Mouse (Mus musculus) forebrain, embryonic 13.5 days (tissue): ENCODE measurements around the gene Syce2. TPM values are rescaled to one million over a fixed set of nuclear protein-coding genes. Genes with fewer than 3 reads are reported as not detected.

Experiments used
- ATAC-seq: fragments of 200-750 bp; cut with Nextera tagmentation; 2 replicates; pipeline ENCODE4 v1.8.0; 2017
- H3K27ac ChIP-seq: fragments of 300-500 bp; sonication (generic); 2 replicates; pipeline ENCODE4 v1.5.1; 2015; ENCODE audit warnings: inconsistent platforms, mild to moderate bottlenecking, moderate library complexity
- H3K27me3 ChIP-seq: fragments of 300-500 bp; sonication (generic); 2 replicates; pipeline ENCODE4 v1.6.1; 2015; ENCODE audit warnings: mild to moderate bottlenecking, inconsistent platforms
- H3K36me3 ChIP-seq: fragments of 300-500 bp; sonication (generic); 2 replicates; pipeline ENCODE4 v1.6.1; 2015; ENCODE audit warnings: mild to moderate bottlenecking, inconsistent platforms; ENCODE audit not compliant: poor library complexity, severe bottlenecking
- H3K4me1 ChIP-seq: fragments of 300-500 bp; sonication (generic); 2 replicates; pipeline ENCODE4 v1.6.1; 2015; ENCODE audit warnings: inconsistent platforms
- H3K4me2 ChIP-seq: fragments of 300-500 bp; sonication (generic); 2 replicates; pipeline ENCODE4 v1.6.1; 2015; ENCODE audit warnings: inconsistent platforms, mild to moderate bottlenecking, moderate library complexity
- H3K4me3 ChIP-seq: fragments of 300-500 bp; sonication (generic); 2 replicates; pipeline ENCODE4 v1.5.1; 2015; ENCODE audit warnings: mild to moderate bottlenecking, inconsistent platforms
- H3K9ac ChIP-seq: fragments of 300-500 bp; sonication (generic); 2 replicates; pipeline ENCODE4 v1.6.1; 2015; ENCODE audit warnings: mild to moderate bottlenecking, inconsistent platforms
- H3K9me3 ChIP-seq: fragments of 300-500 bp; sonication (generic); replicated peaks from 2 replicates; pipeline ENCODE4 v1.6.1; 2016; ENCODE audit warnings: inconsistent platforms
- WGBS: fragments of 180-500 bp; shearing (Covaris S2); methylation state at CpG from one replicate; pipeline ENCODE4 v1.1.7; 2015; 5-methylcytosine and 5-hydroxymethylcytosine counted together
- polyA plus RNA-seq: library from polyadenylated mRNA; unstranded; fragments of >200 nt; fragmentation: Nextera tagmentation; extraction: Ambion mirVana; gene quantifications from 2 replicates; pipeline ENCODE4 v1.2.1, GENCODE M21; 2015

The Syce2 gene
- polyA plus RNA-seq, 1 experiment from 2014 or later = 85.1 TPM

GRCm38 (mm10) chr8:84917781-84918180 lies 45.9 kb downstream of the Syce2 start:
- H3K9me3 ChIP-seq = no peaks in the 10 kb centered on the region
- no peak overlapping the region for H3K4me3 ChIP-seq
- peaks cover 34% of the 10 kb centered on the region for H3K27me3 ChIP-seq
- no peak overlapping the region for H3K9ac ChIP-seq
- peaks cover 7% of the 10 kb centered on the region for H3K4me1 ChIP-seq
- no peak overlapping the region for H3K27ac ChIP-seq
- WGBS = 33% methylated on average over 20 of the region's 20 CpGs
- H3K36me3 ChIP-seq = peaks cover 93% of the 10 kb centered on the region
- H3K4me2 ChIP-seq = no peak overlapping the region
- no peak for ATAC-seq

- H3K4me3 ChIP-seq = no peak overlapping the region
- H3K4me2 ChIP-seq = no peak overlapping the region
- no peak overlapping the region for H3K27ac ChIP-seq
- no peak for ATAC-seq
- WGBS = 90% methylated on average over 15 of the region's 15 CpGs
- H3K9ac ChIP-seq = no peak overlapping the region
- H3K36me3 ChIP-seq = peaks cover 92% of the 10 kb centered on the region
- H3K27me3 ChIP-seq = peaks cover 27% of the 10 kb centered on the region
- no peaks in the 10 kb centered on the region for H3K4me1 ChIP-seq
- no peaks in the 10 kb centered on the region for H3K9me3 ChIP-seq
Measured at GRCm38 (mm10) chr8:84918646-84919045, 46.7 kb downstream of the Syce2 start.

DNA sequence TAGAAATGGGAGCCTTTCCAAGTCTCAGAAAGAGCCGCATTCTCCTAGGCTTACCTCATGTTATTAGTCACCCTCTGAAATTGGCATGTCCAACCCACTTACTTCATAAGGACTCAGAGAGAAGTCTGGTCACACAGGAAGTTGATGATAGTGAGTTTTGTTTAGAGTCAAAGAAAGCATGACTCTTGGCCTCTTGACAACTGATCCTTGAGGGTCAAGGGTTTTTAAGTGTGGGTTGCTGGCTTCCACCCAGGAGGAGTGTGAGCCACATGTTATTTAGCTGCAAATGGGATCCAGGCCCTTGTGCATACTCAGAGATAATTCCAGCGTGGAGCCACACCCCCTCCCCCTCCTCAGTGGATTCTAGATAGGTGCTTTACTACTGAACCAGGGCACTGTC lies 49.7 kb downstream of the Syce2 start:
- H3K36me3 ChIP-seq = peaks cover 88% of the 10 kb centered on the region
- no peak overlapping the region for H3K4me3 ChIP-seq
- H3K4me1 ChIP-seq = no peaks in the 10 kb centered on the region
- no peak overlapping the region for H3K9ac ChIP-seq
- no peak overlapping the region for H3K27ac ChIP-seq
- no peaks in the 10 kb centered on the region for H3K9me3 ChIP-seq
- 0 out of 2 replicates have a peak, but pooled peaks cover 4% of the 10 kb centered on the region for H3K27me3 ChIP-seq
- no peak overlapping the region for H3K4me2 ChIP-seq
- 94% methylated on average over 2 of the region's 2 CpGs for WGBS
- no peak for ATAC-seq

DNA sequence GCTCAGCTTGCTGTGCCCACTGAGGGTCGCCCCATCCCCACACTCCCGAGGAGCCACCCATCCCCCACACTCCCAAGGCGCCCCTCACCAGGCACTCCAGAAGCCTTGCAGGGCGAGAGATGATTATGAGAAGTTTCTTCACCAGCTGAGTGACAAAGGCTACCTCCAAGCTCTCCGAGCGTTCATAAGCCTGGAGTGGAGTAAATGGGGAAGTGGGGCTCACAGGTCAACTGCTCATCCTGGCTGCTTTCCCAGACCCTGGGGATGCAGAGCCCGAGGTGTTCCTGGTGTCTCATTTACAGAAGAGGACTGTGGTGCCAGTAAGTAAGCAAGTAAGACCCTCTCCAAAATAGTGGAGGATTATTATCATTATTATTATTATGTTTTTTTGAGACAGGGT lies 53.6 kb downstream of the Syce2 start:
- Histone ChIP-seq H3K9ac (no peak overlapping the region), H3K27ac (no peak overlapping the region), H3K27me3 (peaks cover 18% of the 10 kb centered on the region), H3K36me3 (peaks cover 72% of the 10 kb centered on the region), H3K9me3 (no peaks in the 10 kb centered on the region), H3K4me1 (peaks cover 15% of the 10 kb centered on the region), H3K4me3 (no peak overlapping the region), H3K4me2 (no peak overlapping the region)
- no peak for ATAC-seq
- WGBS = 80% methylated on average over 7 of the region's 7 CpGs

DNA sequence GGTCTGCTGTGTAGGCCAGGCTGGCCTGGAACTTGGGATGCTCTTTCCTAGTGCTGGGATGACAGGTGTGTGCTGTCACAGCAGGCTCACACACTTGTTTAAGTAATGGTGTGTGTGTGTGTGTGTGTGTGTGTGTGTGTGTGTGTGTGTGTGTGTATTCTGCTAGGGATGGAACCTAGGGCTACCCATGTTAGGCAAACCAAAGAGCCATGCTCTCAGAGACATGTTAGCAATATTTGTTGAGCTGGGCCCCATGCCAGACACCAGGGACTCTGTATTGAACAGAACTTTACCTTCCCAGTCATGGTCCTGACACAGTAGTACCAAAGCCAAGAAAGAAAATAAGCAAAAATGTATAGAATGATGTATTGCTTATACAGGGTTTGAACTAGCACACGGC lies 55.6 kb downstream of the Syce2 start:
- H3K9me3 ChIP-seq = no peaks in the 10 kb centered on the region
- no peak overlapping the region for H3K27ac ChIP-seq
- H3K36me3 ChIP-seq = peaks cover 59% of the 10 kb centered on the region
- ATAC-seq = no peak
- no peak overlapping the region for H3K4me3 ChIP-seq
- peaks cover 15% of the 10 kb centered on the region for H3K4me1 ChIP-seq
- no peak overlapping the region for H3K4me2 ChIP-seq
- WGBS = 78% methylated on average over 1 of the region's 1 CpGs
- H3K27me3 ChIP-seq = peaks cover 21% of the 10 kb centered on the region
- no peak overlapping the region for H3K9ac ChIP-seq

DNA sequence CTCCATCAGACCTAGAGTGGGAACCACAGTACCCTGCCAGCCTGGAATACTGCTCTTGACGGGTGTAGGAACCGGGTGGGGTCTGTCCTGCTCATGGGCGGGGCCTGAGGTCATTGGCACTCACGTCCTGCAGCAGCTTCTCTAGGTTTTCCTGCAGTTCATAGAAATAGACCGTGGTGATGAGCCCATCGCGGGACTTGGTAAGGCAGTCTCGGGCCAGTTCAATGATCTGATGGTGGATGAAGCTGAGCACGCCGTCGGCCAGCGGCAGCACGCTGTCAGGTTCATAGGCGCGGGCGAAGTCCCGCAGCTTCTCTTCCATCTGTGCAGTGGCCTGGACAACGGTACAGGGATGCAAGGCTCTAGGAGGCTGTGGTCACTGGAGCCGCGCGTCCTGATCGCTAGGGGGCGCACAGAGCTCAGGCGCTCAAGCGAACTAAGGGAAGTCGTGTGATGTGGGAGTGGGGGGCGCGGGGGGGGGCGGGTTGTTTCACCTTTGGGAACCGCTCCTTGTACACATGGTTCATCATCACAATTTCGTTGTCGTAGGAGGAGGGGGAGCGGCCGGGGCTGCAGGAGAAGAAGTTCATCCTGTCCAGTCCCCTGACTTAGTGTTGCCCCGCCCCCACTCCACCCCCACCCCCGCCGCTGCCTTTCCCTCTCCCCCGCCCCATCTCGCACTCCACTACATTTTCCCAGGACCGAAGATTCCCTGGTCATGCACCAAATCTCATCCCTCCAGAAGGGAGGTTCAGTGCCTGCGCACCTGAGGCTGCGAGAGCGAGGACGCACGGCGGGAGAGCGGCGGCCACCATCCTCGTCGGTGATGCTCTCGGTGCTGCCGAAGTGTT lies 56.8 kb downstream of the Syce2 start:
- 2% methylated on average over 44 of the region's 52 CpGs for WGBS
- Histone ChIP-seq H3K9ac (peak overlapping the region; percentile 54), H3K4me1 (peaks cover 16% of the 10 kb centered on the region)

GRCm38 (mm10) chr8:84930582-84930981 lies 58.7 kb downstream of the Syce2 start:
- no peak overlapping the region for H3K4me3 ChIP-seq
- peaks cover 36% of the 10 kb centered on the region for H3K4me1 ChIP-seq
- peaks cover 27% of the 10 kb centered on the region for H3K27me3 ChIP-seq
- peaks cover 36% of the 10 kb centered on the region for H3K36me3 ChIP-seq
- no peaks in the 10 kb centered on the region for H3K9me3 ChIP-seq
- H3K9ac ChIP-seq = no peak overlapping the region
- WGBS = 91% methylated on average over 13 of the region's 13 CpGs
- H3K27ac ChIP-seq = no peak overlapping the region
- H3K4me2 ChIP-seq = no peak overlapping the region
- no peak for ATAC-seq

More for the DNA sequence above, 56.8 kb downstream of the Syce2 start:
- H3K27ac ChIP-seq = no peak overlapping the region
- ATAC-seq = peak; percentile 79
- H3K4me3 ChIP-seq = peak overlapping the region; percentile 39
- H3K36me3 ChIP-seq = peaks cover 52% of the 10 kb centered on the region
- H3K9me3 ChIP-seq = no peaks in the 10 kb centered on the region
- peaks cover 21% of the 10 kb centered on the region for H3K27me3 ChIP-seq
- H3K4me2 ChIP-seq = peak overlapping the region; percentile 66

DNA sequence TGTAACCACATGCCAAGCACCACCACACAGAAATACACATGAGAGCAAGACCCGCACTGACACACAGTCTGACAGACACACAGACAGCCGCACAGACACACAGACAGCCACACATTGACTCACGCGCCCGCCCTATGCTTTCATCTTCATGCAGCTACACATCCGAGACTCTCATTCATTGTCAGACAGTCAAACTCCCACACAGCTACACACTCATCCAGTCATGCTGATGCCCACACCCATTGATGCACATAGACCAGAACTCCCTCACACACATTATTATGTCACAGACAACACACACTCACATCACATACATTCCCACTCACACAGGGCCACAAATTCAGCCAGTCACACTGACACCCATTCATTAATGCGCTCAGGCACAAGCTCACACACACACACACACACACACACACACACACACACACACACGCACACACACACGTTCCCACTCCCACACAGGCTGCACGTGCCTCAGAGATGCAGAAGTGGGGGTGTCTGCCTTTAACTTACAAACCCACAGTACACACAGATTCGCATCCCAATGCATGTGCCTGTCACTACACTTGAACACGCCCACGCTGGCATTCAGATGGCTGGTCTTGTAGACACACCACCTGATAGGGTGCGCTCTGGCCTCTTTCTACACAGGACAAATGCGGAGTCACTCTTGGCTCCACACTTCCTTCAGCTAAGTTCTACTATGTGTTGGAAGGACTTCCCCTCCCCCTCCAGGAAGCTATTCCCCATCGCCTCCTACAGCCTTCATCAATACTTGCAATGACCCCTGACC lies 62.1 kb downstream of the Syce2 start:
- Histone ChIP-seq H3K27me3 (peaks cover 30% of the 10 kb centered on the region), H3K4me3 (peak overlapping the region; percentile 74), H3K36me3 (peaks cover 13% of the 10 kb centered on the region), H3K9me3 (no peaks in the 10 kb centered on the region), H3K9ac (no peak overlapping the region), H3K4me2 (peak overlapping the region; percentile 80), H3K4me1 (peaks cover 41% of the 10 kb centered on the region), H3K27ac (no peak overlapping the region)
- no peak for ATAC-seq
- 86% methylated on average over 16 of the region's 16 CpGs for WGBS

GRCm38 (mm10) chr8:84934860-84935259 lies 62.9 kb downstream of the Syce2 start:
- H3K27ac ChIP-seq = peak overlapping the region; percentile 87; the same call in 1 of the 2 replicates
- peak overlapping the region; percentile 74 for H3K4me3 ChIP-seq
- H3K4me1 ChIP-seq = peaks cover 33% of the 10 kb centered on the region
- no peaks in the 10 kb centered on the region for H3K9me3 ChIP-seq
- H3K4me2 ChIP-seq = peak overlapping the region; percentile 80
- peak; percentile 57 for ATAC-seq
- 1% methylated on average over 15 of the region's 15 CpGs for WGBS
- peaks cover 24% of the 10 kb centered on the region for H3K27me3 ChIP-seq
- peaks cover 13% of the 10 kb centered on the region for H3K36me3 ChIP-seq
- H3K9ac ChIP-seq = peak overlapping the region; percentile 89; the same call in 1 of the 2 replicates

DNA sequence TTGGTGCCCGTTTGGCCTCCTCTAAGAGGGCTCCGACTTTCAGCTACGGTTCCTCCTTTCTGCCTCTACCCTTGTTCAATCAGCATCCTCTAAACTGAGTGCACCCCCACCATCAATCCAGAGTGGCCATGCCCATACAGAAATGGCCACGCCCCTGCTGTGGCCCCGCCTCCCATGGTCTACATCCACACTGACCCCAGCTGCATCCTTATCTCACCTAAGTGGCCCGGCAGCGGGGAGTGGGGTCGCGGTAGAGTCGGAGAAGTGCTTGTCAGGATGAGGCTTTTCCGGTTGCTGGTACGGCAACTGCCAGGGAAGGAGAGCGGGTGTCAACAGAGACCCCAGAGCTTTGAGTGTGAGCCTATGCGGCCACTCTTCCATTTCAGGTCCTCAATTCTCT lies 63.6 kb downstream of the Syce2 start:
- H3K4me3 ChIP-seq = peak overlapping the region; percentile 74
- ATAC-seq = peak; percentile 13; the same call in 1 of the 2 replicates
- peak overlapping the region; percentile 80 for H3K4me2 ChIP-seq
- H3K27me3 ChIP-seq = peaks cover 17% of the 10 kb centered on the region
- H3K36me3 ChIP-seq = peaks cover 6% of the 10 kb centered on the region
- H3K4me1 ChIP-seq = peaks cover 33% of the 10 kb centered on the region
- 6% methylated on average over 14 of the region's 14 CpGs for WGBS
- no peaks in the 10 kb centered on the region for H3K9me3 ChIP-seq
- peak overlapping the region; percentile 87 for H3K27ac ChIP-seq
- H3K9ac ChIP-seq = peak overlapping the region; percentile 89

DNA sequence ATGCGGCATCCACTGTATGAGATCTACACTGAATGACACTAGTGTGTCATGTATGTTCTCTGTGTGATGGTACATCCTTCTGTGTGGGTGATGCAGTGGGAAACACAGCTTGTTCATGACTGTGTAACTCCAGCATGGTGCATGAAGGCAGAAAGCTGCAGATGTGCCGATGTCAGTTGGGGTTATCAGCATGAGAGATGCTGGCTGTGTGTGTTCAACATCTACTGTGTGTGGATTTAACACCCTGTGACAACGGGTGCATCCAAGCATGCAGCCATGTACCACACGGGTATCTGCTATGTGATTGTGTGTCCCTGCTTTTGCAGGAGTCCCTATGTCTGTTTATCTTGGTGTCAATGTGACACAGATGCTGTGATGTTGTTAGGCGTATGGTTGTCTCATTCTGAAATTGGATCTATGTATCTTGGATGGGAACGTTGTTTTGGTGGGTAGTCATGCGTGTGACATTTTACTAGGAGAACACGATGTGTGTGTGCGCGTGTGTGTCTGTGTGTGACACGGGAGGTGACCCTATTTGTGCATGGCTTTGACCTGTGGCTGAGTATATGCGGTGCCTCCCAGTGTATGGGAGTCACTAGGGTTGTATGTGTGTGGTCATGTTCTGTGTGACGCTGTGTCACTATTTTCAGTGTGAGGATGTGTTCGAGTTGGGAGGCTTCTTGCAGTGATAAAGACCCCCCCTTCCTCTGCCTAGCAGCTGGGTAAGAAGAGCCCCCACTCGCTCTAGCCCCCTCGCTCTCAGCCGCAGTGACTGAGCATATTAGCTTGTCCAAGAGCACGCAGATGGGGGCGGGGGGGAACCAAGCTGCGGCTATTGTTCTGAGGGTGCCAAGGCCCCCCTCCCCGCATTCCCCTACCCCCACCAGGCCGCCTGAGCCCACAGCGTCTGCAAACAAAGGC lies 64.4 kb downstream of the Syce2 start:
- peak overlapping the region; percentile 87 for H3K27ac ChIP-seq
- H3K4me1 ChIP-seq = peaks cover 33% of the 10 kb centered on the region
- no peaks in the 10 kb centered on the region for H3K9me3 ChIP-seq
- H3K27me3 ChIP-seq = peaks cover 14% of the 10 kb centered on the region; the same call in 1 of the 2 replicates
- peak overlapping the region; percentile 80 for H3K4me2 ChIP-seq
- 0 out of 2 replicates have a peak, but pooled peaks cover 3% of the 10 kb centered on the region for H3K36me3 ChIP-seq
- ATAC-seq = peak; percentile 43
- peak overlapping the region; percentile 74 for H3K4me3 ChIP-seq
- peak overlapping the region; percentile 89 for H3K9ac ChIP-seq
- WGBS = 14% methylated on average over 23 of the region's 23 CpGs
